Mouse (Mus musculus) hindbrain, embryonic 12.5 days (tissue): ENCODE measurements around the gene Zfp791. TPM values are rescaled to one million over a fixed set of nuclear protein-coding genes. Genes with fewer than 3 reads are reported as not detected.
A peak's percentile ranks its signal among the peaks of the same experiment; 100 is the strongest.
"Not testable (repeated sequence)": the region's sequence is repeated elsewhere in the genome, so short reads cannot be mapped to it uniquely, and the experiment has no call there.

ENCODE experiments used
- ATAC-seq: fragments of 200-750 bp; cut with Nextera tagmentation; 2 replicates; pipeline ENCODE4 v1.8.0; 2017; ENCODE audit warnings: moderate TSS enrichment; ENCODE audit not compliant: low FRiP score
- H3K27ac ChIP-seq: fragments of 300-500 bp; sonication (generic); 2 replicates; pipeline ENCODE4 v1.5.1; 2016; ENCODE audit warnings: mild to moderate bottlenecking
- H3K27me3 ChIP-seq: fragments of 300-500 bp; sonication (generic); 2 replicates; pipeline ENCODE4 v1.6.1; 2016; ENCODE audit warnings: mild to moderate bottlenecking
- H3K36me3 ChIP-seq: fragments of 300-500 bp; sonication (generic); 2 replicates; pipeline ENCODE4 v1.6.1; 2016; ENCODE audit warnings: mild to moderate bottlenecking
- H3K4me1 ChIP-seq: fragments of 300-500 bp; sonication (generic); 2 replicates; pipeline ENCODE4 v1.6.1; 2016
- H3K4me2 ChIP-seq: fragments of 300-500 bp; sonication (generic); replicated peaks from 2 replicates; pipeline ENCODE4 v1.6.1; 2016; ENCODE audit warnings: mild to moderate bottlenecking
- H3K4me3 ChIP-seq: fragments of 300-500 bp; sonication (generic); 2 replicates; pipeline ENCODE4 v1.5.1; 2016; ENCODE audit warnings: mild to moderate bottlenecking
- H3K9ac ChIP-seq: fragments of 300-500 bp; sonication (generic); 2 replicates; pipeline ENCODE4 v1.6.1; 2016; ENCODE audit warnings: mild to moderate bottlenecking, moderate library complexity
- H3K9me3 ChIP-seq: fragments of 300-500 bp; sonication (generic); replicated peaks from 2 replicates; pipeline ENCODE4 v1.6.1; 2016; ENCODE audit warnings: mild to moderate bottlenecking
- WGBS: fragments of 180-500 bp; shearing (Covaris S2); methylation state at CpG from one replicate; pipeline ENCODE4 v1.1.7; 2016; 5-methylcytosine and 5-hydroxymethylcytosine counted together
- polyA plus RNA-seq: library from polyadenylated mRNA; unstranded; fragments of >200 nt; fragmentation: Nextera tagmentation; extraction: Ambion mirVana; gene quantifications from 2 replicates; pipeline ENCODE4 v1.2.1, GENCODE M21; 2016

Gene Zfp791
- polyA plus RNA-seq, 1 experiment from 2014 or later, result 2.7 TPM

GRCm38 (mm10) chr8:85100076-85100665, 22.7 kb downstream of the Zfp791 start:
- ATAC-seq, result no peak
- H3K9ac ChIP-seq, result no peak overlapping the region
- 86% methylated on average over 4 of the region's 4 CpGs for WGBS

GRCm38 (mm10) chr8:85096850-85097249, 26.0 kb downstream of the Zfp791 start:
- H3K27me3 ChIP-seq, result no peaks in the 10 kb centered on the region
- H3K4me3 ChIP-seq, result no peak overlapping the region
- no peaks in the 10 kb centered on the region for H3K4me1 ChIP-seq
- no peak overlapping the region for H3K4me2 ChIP-seq
- no peak overlapping the region for H3K27ac ChIP-seq
- no peak for ATAC-seq
- H3K9ac ChIP-seq, result no peak overlapping the region
- no peaks in the 10 kb centered on the region for H3K9me3 ChIP-seq
- 88% methylated on average over 4 of the region's 4 CpGs for WGBS
- peaks cover 34% of the 10 kb centered on the region for H3K36me3 ChIP-seq

More at GRCm38 (mm10) chr8:85100076-85100665, 22.7 kb downstream of the Zfp791 start:
- Histone ChIP-seq H3K4me1 (no peaks in the 10 kb centered on the region), H3K4me2 (no peak overlapping the region), H3K27me3 (no peaks in the 10 kb centered on the region), H3K27ac (no peak overlapping the region), H3K9me3 (no peaks in the 10 kb centered on the region), H3K4me3 (no peak overlapping the region), H3K36me3 (peaks cover 34% of the 10 kb centered on the region)

GRCm38 (mm10) chr8:85096196-85096595, 26.7 kb downstream of the Zfp791 start:
- ATAC-seq, result no peak
- Histone ChIP-seq H3K27ac (no peak overlapping the region), H3K9me3 (no peaks in the 10 kb centered on the region), H3K9ac (no peak overlapping the region), H3K4me2 (no peak overlapping the region), H3K4me1 (no peaks in the 10 kb centered on the region), H3K27me3 (no peaks in the 10 kb centered on the region), H3K4me3 (no peak overlapping the region), H3K36me3 (peaks cover 34% of the 10 kb centered on the region)
- 94% methylated on average over 16 of the region's 16 CpGs for WGBS

- Histone ChIP-seq H3K36me3 (peaks cover 34% of the 10 kb centered on the region), H3K4me2 (no peak overlapping the region), H3K27me3 (no peaks in the 10 kb centered on the region), H3K4me1 (no peaks in the 10 kb centered on the region), H3K27ac (no peak overlapping the region), H3K9ac (no peak overlapping the region), H3K9me3 (no peaks in the 10 kb centered on the region), H3K4me3 (no peak overlapping the region)
- no peak for ATAC-seq
- WGBS, result 93% methylated on average over 7 of the region's 7 CpGs
Observed at GRCm38 (mm10) chr8:85095566-85095965, 27.3 kb downstream of the Zfp791 start.

- H3K4me2 ChIP-seq, result no peak overlapping the region
- ATAC-seq, result no peak
- peaks cover 34% of the 10 kb centered on the region for H3K36me3 ChIP-seq
- no peak overlapping the region for H3K4me3 ChIP-seq
- no peak overlapping the region for H3K27ac ChIP-seq
- H3K9me3 ChIP-seq, result no peaks in the 10 kb centered on the region
- no peaks in the 10 kb centered on the region for H3K4me1 ChIP-seq
- 92% methylated on average over 13 of the region's 13 CpGs for WGBS
- no peak overlapping the region for H3K9ac ChIP-seq
- no peaks in the 10 kb centered on the region for H3K27me3 ChIP-seq
Observed at GRCm38 (mm10) chr8:85095051-85095450, 27.8 kb downstream of the Zfp791 start.

GRCm38 (mm10) chr8:85091526-85092090, 31.3 kb downstream of the Zfp791 start:
- H3K4me2 ChIP-seq, result no peak overlapping the region
- 33% methylated on average over 21 of the region's 21 CpGs for WGBS

GRCm38 (mm10) chr8:85090856-85091255, 32.0 kb downstream of the Zfp791 start:
- Histone ChIP-seq H3K27me3 (no peaks in the 10 kb centered on the region), H3K4me1 (no peaks in the 10 kb centered on the region), H3K4me3 (no peak overlapping the region), H3K4me2 (no peak overlapping the region), H3K36me3 (peaks cover 17% of the 10 kb centered on the region), H3K9me3 (no peaks in the 10 kb centered on the region), H3K9ac (no peak overlapping the region), H3K27ac (no peak overlapping the region)
- WGBS, result 89% methylated on average over 11 of the region's 11 CpGs
- ATAC-seq, result no peak

More at GRCm38 (mm10) chr8:85091526-85092090, 31.3 kb downstream of the Zfp791 start:
- H3K9me3 ChIP-seq, result no peaks in the 10 kb centered on the region
- H3K9ac ChIP-seq, result no peak overlapping the region
- H3K27ac ChIP-seq, result no peak overlapping the region
- no peak for ATAC-seq
- H3K4me1 ChIP-seq, result no peaks in the 10 kb centered on the region
- no peaks in the 10 kb centered on the region for H3K27me3 ChIP-seq
- H3K36me3 ChIP-seq, result peaks cover 24% of the 10 kb centered on the region
- H3K4me3 ChIP-seq, result no peak overlapping the region

GRCm38 (mm10) chr8:85088771-85089170, 34.1 kb downstream of the Zfp791 start:
- no peak for ATAC-seq
- peaks cover 18% of the 10 kb centered on the region; the same call in 1 of the 2 replicates for H3K36me3 ChIP-seq
- no peaks in the 10 kb centered on the region for H3K27me3 ChIP-seq
- H3K4me1 ChIP-seq, result peaks cover 5% of the 10 kb centered on the region
- 83% methylated on average over 2 of the region's 2 CpGs for WGBS
- no peak overlapping the region for H3K4me3 ChIP-seq
- H3K9ac ChIP-seq, result no peak overlapping the region
- H3K27ac ChIP-seq, result no peak overlapping the region
- H3K9me3 ChIP-seq, result no peaks in the 10 kb centered on the region
- no peak overlapping the region for H3K4me2 ChIP-seq

GRCm38 (mm10) chr8:85086238-85086637, 36.7 kb downstream of the Zfp791 start:
- H3K27me3 ChIP-seq, result no peaks in the 10 kb centered on the region
- ATAC-seq, result no peak

GRCm38 (mm10) chr8:85084633-85085032, 38.3 kb downstream of the Zfp791 start:
- Histone ChIP-seq H3K4me3 (no peak overlapping the region), H3K9ac (no peak overlapping the region), H3K27ac (no peak overlapping the region), H3K4me2 (no peak overlapping the region), H3K9me3 (no peaks in the 10 kb centered on the region), H3K27me3 (no peaks in the 10 kb centered on the region), H3K4me1 (peaks cover 25% of the 10 kb centered on the region), H3K36me3 (peaks cover 17% of the 10 kb centered on the region; the same call in 1 of the 2 replicates)
- ATAC-seq, result no peak
- WGBS, result 91% methylated on average over 8 of the region's 8 CpGs

More at GRCm38 (mm10) chr8:85086238-85086637, 36.7 kb downstream of the Zfp791 start:
- no peak overlapping the region for H3K4me2 ChIP-seq
- H3K36me3 ChIP-seq, result peaks cover 18% of the 10 kb centered on the region; the same call in 1 of the 2 replicates
- H3K9ac ChIP-seq, result no peak overlapping the region
- 79% methylated on average over 3 of the region's 3 CpGs for WGBS
- no peaks in the 10 kb centered on the region for H3K9me3 ChIP-seq
- H3K27ac ChIP-seq, result no peak overlapping the region
- H3K4me1 ChIP-seq, result peaks cover 20% of the 10 kb centered on the region
- H3K4me3 ChIP-seq, result no peak overlapping the region

- Histone ChIP-seq H3K4me3 (peak within 1 kb of the TSS; percentile 61), H3K9me3 (no peaks in the 10 kb centered on the region), H3K27ac (no peak within 1 kb of the TSS; the same call in 1 of the 2 replicates), H3K4me2 (peak within 1 kb of the TSS; percentile 91), H3K9ac (peak within 1 kb of the TSS; percentile 76), H3K27me3 (no peaks in the 10 kb centered on the region), H3K36me3 (peaks cover 15% of the 10 kb centered on the region; the same call in 1 of the 2 replicates), H3K4me1 (peaks cover 29% of the 10 kb centered on the region)
- ATAC-seq, result peak; percentile 73
- WGBS, result under 1% methylated on average over 30 of the region's 30 CpGs
Observed at GRCm38 (mm10) chr8:85083108-85083813, 39.6 kb downstream of the Zfp791 start, which contains the start of gene Man2b1. TSS of gene Man2b1 (plus strand) at chr8:85083270.

- Histone ChIP-seq H3K4me2 (0 out of 2 replicates have a peak overlapping the region, but pooled peaks have one; percentile 71), H3K36me3 (peaks cover 15% of the 10 kb centered on the region; the same call in 1 of the 2 replicates), H3K4me1 (peaks cover 29% of the 10 kb centered on the region)
- not testable (repeated sequence) for H3K27me3 ChIP-seq, H3K9ac ChIP-seq, H3K9me3 ChIP-seq, H3K27ac ChIP-seq, H3K4me3 ChIP-seq, ATAC-seq
- 88% methylated on average over 4 of the region's 4 CpGs for WGBS
Observed at GRCm38 (mm10) chr8:85082169-85082568, 40.7 kb downstream of the Zfp791 start.
